Mouse (Mus musculus): ENCODE results near the gene Cap1.
A peak's percentile ranks its signal among the peaks of the same experiment; 100 is the strongest.

Cap1 gene

DNA sequence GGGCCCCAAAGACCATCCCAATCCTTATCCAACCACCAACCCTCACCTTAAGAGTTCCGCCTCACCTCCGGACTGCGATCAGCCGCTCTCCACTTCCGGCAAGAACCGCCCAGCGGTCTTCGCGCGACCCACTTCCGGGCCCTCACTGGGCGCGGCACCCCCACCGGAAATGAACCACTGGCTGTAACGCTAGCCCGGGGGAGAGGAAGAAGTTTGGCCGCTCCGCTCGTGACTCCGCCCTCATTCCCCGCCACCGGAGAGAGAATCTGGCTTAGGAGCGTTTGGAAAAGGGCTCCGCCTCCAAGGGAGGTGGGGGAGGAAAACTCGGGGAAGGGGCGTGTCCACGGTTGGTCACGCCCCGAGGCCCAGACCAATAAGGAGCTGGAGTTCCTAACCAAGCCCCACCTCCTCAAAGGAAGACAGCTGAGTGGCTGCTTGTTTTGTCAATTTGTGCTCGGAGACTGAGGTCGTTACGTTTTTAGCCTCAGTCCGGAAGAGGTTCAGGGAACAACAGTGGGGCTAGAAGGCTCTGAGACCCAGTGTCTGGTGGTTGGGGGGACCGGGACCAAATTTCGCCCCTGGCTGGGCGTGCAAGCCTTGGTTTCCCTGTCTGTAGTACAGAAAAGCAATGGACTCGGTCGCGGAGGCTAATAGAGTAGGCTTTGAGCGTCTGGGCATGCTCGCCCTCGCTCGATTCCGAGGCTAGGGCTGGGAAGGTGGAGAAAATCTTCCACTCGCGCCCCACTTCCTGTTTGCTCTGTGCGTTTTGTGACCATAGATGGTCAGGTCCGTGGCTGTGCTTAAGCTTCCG is at the start of gene Cap1:
TSS of gene Cap1 (minus strand) at position 289 of the 811 bp plus-strand sequence.
- peak; percentile 98 to 99 for DNase-seq (ENCODE audit: low spot score in 2 of 2)

DNA sequence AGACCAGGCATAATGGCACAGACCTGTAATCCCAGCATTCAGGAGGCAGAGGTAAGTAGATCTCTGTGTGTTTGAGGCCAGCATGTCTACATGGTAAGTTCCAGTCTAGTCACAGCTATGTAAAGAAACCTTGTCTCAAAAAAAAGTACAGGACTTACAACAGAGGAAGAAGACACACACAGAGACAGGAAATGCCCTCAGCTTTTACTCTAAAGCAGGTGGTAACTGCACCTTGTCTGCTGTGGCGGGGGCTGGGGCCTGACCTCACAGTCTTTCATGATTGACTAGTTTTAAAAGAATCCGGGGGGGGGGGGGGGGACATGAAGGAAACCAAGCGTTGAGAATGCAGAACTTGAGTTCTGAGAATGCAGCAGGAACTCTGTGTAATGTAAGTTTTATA is 48.0 kb upstream of the Cap1 start:
- no peak for DNase-seq (ENCODE audit: low spot score in 2 of 2)

- DNase-seq (ENCODE audit: low spot score in 2 of 2): no peak
Measured at GRCm38 (mm10) chr4:122933051-122933591, 47.3 kb upstream of the Cap1 start.

GRCm38 (mm10) chr4:122932239-122932978 is 46.6 kb upstream of the Cap1 start:
- DNase-seq (ENCODE audit: low spot score in 2 of 2): no peak

DNA sequence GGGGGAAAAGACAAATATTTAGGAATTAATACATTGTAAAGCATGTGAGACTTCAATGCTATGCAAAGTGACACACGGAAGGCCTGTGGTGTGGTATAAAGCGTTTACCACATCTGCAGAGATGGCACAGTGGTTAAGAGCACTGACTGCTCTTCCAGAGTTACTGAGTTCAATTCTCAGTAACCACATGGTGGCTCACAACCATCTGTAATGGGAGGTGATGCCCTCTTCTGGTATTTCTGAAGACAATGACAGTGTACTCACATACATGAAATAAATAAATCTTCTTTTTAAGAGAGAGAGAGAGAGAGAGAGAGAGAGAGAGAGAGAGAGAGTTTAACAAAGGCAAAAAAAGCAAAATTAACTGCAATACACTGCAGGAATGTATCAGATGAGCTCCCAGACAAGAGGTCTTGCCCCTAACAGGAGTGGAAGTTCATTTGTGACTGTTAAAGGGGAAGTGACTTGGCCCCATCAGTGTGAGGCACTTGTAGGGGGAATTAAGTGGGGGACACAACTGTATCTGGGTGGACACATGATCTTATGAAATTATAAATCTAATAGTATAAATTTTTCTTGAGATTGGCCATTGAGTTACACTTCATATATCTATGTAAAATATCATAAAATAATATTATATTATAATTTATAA is 45.2 kb upstream of the Cap1 start:
- no peak for DNase-seq (ENCODE audit: low spot score in 2 of 2)

DNA sequence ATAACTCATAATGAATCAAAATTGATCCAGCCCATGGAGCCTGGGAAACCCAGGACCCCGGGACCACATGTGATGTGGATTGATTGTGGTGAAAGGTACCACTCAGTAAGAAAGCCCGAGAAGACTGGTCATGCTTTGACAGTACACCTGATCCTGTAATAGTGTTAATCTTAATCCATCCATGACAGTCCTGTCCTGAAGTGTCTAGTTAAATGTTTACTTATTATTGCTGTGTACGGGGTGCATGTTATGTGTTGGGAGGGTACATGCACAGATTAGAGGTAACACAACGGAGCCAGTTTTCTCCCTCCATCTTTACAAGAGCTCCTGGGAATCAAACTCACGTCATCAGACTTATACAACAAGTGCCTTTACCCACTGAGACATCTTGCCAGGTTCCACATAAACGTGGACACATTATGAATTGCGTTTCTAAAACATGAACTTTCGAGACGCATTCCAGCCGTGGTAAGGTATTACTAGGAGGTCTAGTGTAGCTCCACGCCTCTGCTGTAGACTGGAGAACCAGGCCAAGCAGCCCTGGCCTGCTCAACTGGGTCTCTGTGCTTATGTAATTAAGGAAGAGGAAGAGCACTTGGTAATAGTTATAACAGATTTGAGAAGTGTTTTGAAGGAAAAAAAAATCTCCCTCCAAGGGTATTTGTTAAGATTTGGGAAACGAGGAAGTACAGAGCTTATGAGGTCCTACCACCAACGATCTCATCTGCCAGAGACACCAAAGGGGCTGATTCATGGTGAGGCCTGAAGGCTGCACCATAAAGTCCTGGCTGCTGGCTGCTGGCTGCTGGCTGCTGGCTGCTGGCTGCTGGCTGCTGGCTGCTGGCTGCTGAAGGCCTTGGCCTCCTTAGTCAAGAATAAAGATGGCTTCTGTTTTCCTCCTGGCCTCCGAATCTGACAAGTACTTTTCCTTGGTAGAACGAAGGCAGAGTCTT is 37.8 kb upstream of the Cap1 start:
- no peak for DNase-seq (ENCODE audit: low spot score in 2 of 2)

DNA sequence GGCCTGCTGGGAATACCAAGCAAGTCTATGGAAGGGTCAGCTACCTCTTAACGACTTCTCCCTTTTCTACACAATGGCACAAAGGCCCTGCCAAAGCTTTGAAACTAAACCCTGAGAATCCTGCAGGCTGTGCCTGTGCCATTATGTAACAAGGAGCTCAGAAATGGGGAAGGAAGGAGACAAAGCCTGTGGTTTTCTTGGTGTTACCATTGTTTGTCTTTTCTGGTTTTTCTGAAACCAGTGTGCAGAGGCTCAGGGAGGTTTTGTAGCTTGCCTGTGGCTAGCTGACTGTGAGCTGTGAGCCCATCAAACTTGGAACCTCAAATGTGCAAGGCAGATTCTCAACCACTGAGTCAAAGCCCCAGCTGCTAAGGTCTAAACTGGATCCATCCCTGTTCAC is 37.0 kb upstream of the Cap1 start:
- no peak for DNase-seq (ENCODE audit: low spot score in 2 of 2)

DNA sequence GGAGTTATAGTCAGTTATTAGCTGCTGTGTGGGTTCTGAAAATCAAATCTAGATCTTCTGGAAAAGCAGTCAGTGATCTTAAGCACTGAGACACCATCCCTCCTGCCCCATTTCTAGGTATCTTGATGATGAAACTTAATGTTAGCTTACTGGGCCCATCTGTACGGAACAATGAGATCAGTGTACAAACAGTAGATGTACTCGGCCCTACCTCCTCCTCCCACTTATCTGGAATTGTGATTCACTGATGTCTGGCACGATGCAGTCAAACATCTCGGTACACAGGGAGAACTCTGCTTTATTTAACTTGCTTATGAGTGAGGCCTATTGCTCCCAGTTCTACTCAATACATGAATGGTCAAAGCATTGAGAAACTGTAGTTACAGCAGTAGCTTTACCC is 30.1 kb upstream of the Cap1 start:
- no peak for DNase-seq (ENCODE audit: low spot score in 2 of 2)

GRCm38 (mm10) chr4:122914186-122914585 is 28.3 kb upstream of the Cap1 start:
- no peak for DNase-seq (ENCODE audit: low spot score in 2 of 2)

GRCm38 (mm10) chr4:122912613-122913012 is 26.8 kb upstream of the Cap1 start:
- no peak for DNase-seq (ENCODE audit: low spot score in 2 of 2)

DNA sequence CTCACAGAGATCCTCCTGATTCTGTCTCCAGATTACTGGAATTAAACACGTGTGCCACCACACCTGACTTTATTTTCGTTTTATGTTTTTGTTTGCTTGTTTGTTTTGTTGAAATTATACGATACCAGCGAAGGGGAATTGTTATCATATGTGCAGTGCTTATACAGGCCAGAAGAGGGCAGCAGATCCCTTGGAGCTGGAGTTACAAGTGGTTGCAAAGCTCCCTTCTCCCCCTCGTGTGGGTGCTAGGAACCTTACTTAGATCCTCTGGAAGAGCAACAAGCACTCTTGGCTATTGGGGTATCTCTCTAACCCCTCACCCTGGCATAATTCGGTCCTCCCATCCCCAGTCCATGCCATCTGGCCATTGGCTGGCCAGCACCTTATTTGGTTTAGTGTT is 24.7 kb upstream of the Cap1 start:
- no peak for DNase-seq (ENCODE audit: low spot score in 2 of 2)

GRCm38 (mm10) chr4:122909572-122910189 is 23.8 kb upstream of the Cap1 start:
- DNase-seq (ENCODE audit: low spot score in 2 of 2): peak; percentile 70 to 80

- DNase-seq (ENCODE audit: low spot score in 2 of 2): no peak
Measured at GRCm38 (mm10) chr4:122905359-122905758, 19.5 kb upstream of the Cap1 start.

DNA sequence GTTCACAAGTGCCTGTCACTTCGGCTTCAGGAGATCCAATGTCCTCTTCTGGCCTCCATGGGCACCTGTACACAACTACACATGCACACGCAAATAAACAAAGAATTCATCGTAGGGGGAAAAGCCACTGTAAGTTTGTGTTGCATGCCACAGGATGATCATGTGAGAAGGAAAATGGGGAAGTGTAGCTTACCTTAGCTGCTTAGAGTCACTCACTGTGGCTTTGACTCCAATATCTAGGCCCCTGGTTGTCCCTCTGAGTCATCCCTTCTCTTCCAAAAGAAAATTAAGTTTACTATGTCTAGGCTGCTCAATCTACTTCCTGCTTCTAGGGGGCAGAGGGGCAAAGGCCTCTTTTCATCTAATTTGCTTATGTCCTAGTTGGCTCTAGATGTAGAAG is 17.9 kb upstream of the Cap1 start:
- DNase-seq (ENCODE audit: low spot score in 2 of 2): no peak

DNA sequence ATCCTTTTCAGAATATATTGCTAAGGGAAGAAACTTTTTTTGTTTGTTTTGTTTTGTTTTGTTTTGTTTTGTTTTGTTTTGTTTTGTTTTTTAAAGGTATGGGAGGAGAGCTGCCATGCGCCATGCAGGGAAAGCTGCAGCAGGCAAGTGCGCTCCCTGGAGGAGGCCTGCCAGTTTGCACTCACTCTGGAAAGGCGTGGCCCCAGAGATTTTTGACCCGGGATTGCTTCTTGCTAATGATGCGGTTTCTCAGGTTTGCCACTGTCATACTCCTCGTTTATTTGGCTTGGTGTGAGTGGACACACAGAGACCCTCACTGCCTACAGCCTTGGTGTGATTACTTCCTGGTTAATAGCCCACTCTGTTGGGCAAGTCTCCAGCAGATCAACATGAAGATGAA is 16.3 kb upstream of the Cap1 start:
- no peak for DNase-seq (ENCODE audit: low spot score in 2 of 2)

DNA sequence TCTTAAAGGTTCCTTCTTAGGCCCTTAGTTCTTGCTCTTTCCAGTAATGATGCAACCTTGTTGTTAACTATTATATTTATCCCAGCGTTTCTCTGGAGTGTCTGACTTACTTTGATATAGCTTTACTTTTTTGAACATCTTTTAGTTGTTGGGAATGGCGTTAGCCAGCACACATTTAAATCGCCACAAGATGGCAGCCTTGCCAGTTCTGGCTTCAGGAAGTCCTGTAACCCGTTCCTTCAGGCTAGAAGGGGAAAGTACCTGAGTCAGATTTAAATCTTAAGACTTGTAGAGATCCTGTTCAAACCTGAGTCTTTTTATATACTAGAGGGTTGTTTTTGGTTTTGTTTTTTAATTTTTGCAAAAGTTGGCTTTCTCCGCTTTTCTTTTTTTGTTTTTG is 12.5 kb upstream of the Cap1 start:
- peak; percentile 78 to 86 for DNase-seq (ENCODE audit: low spot score in 2 of 2)

GRCm38 (mm10) chr4:122897750-122898149 is 11.9 kb upstream of the Cap1 start:
- no peak for DNase-seq (ENCODE audit: low spot score in 2 of 2)

DNA sequence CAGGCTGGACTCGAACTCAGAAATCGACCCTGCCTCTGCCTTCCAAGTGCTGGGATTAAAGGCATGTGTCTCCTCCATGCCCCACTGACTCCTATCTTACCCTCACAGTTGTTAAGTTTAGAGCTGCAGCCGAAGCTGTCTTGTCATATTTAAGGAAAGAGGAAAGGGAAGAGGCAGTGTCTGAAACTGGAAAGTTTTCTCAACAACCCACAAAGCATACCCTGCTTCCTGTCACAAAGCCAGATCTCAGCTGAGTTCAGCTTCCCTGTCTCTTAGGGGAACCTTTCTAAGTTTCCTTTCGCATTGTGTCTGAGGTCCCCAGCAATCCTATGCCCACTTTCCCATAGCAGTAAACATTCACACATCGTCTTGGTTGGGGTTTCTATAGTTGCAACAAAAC is 6.3 kb upstream of the Cap1 start:
- DNase-seq (ENCODE audit: low spot score in 2 of 2): no peak

DNA sequence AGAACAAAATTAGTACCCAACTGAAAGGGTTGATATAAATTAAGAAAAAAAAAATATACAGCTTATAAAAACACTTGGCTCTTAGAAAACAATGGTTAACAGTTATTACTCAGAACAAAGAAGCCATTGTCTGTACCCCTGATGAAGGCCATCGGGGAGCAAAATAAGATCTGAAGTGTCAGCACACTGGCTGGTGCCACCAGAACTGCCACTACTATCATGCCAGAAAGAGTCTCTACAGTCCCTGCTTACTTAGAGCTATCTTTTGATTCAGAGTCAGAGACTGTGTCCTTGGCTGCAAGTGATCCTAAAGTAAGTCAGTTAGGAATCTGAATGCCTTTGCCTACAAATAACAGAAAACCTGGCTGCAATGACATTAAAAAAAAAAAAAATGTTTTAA is 5.7 kb upstream of the Cap1 start:
- no peak for DNase-seq (ENCODE audit: low spot score in 2 of 2)

GRCm38 (mm10) chr4:122890881-122891481 is 5.1 kb upstream of the Cap1 start:
- DNase-seq (ENCODE audit: low spot score in 2 of 2): peak; percentile 93
